Mouse (Mus musculus) midbrain, postnatal 0 days (tissue): Measurements from ENCODE around the gene Tacc3. TPM values are rescaled to one million over a fixed set of nuclear protein-coding genes. Genes with fewer than 3 reads are reported as not detected.

Experiments
- ATAC-seq: fragments of 200-750 bp; cut with Nextera tagmentation; 2 replicates; pipeline ENCODE4 v1.8.0; 2017; ENCODE audit warnings: moderate number of reproducible peaks, mild to moderate bottlenecking, moderate TSS enrichment, moderate library complexity; ENCODE audit not compliant: low FRiP score
- DNase-seq: peaks from one replicate; pipeline ENCODE4 v3.0.0-alpha.2; 2015; ENCODE audit warnings: low spot score
- H3K27ac ChIP-seq: fragments of 300-500 bp; sonication (generic); 2 replicates; pipeline ENCODE4 v1.5.1; 2014; ENCODE audit warnings: low read depth, mild to moderate bottlenecking, low read length, mixed read lengths
- H3K27me3 ChIP-seq: fragments of 300-500 bp; sonication (generic); 2 replicates; pipeline ENCODE4 v1.6.1; 2014; ENCODE audit warnings: low read length, control low read depth, mixed read lengths; ENCODE audit not compliant: insufficient read depth
- H3K36me3 ChIP-seq: fragments of 300-500 bp; sonication (generic); 2 replicates; pipeline ENCODE4 v1.6.1; 2014; ENCODE audit warnings: low read length, control low read depth, mixed read lengths; ENCODE audit not compliant: insufficient read depth
- H3K4me1 ChIP-seq: fragments of 300-500 bp; sonication (generic); 2 replicates; pipeline ENCODE4 v1.6.1; 2014; ENCODE audit warnings: mild to moderate bottlenecking, control low read depth, antibody characterized with exemption, low read length, mixed read lengths; ENCODE audit not compliant: insufficient read depth
- H3K4me2 ChIP-seq: fragments of 300-500 bp; sonication (generic); 2 replicates; pipeline ENCODE4 v1.6.1; 2014; ENCODE audit warnings: low read depth, mild to moderate bottlenecking, low read length, mixed read lengths; ENCODE audit not compliant: poor library complexity, severe bottlenecking
- H3K4me3 ChIP-seq: fragments of 300-500 bp; sonication (generic); 2 replicates; pipeline ENCODE4 v1.5.1; 2014; ENCODE audit warnings: low read depth, mild to moderate bottlenecking, low read length, moderate library complexity
- H3K9ac ChIP-seq: fragments of 300-500 bp; sonication (generic); replicated peaks from 2 replicates; pipeline ENCODE4 v1.6.1; 2014; ENCODE audit warnings: mild to moderate bottlenecking, low read length, moderate library complexity, mixed read lengths; ENCODE audit not compliant: poor library complexity, severe bottlenecking
- H3K9me3 ChIP-seq: fragments of 300-500 bp; sonication (generic); 2 replicates; pipeline ENCODE4 v1.6.1; 2016; ENCODE audit warnings: low read length, control low read depth
- CTCF ChIP-seq: IDR thresholded peaks from 2 replicates; pipeline ENCODE4 v1.5.1; 2016; ENCODE audit warnings: antibody characterized with exemption, mild to moderate bottlenecking
- WGBS: fragments of 180-500 bp; shearing (Covaris S2); extraction: QIAGEN DNeasy Blood & Tissue Kit; methylation state at CpG from one replicate; pipeline ENCODE4 v1.1.7; 2014; 5-methylcytosine and 5-hydroxymethylcytosine counted together
- polyA plus RNA-seq: library from polyadenylated mRNA; unstranded; fragments of >200 nt; fragmentation: Nextera tagmentation; extraction: Ambion mirVana; gene quantifications from 2 replicates; pipeline ENCODE4 v1.2.1, GENCODE M21; 2015
- total RNA-seq: library from RNA; depleted of rRNA; stranded (reverse); fragments of >200 nt; gene quantifications from 2 replicates; pipeline ENCODE4 v1.2.3, GENCODE M21; 2014; rRNA removed

Tacc3 gene
- total RNA-seq (9.9 and 17.4 TPM in 2 replicates), polyA plus RNA-seq (18.7 and 21.3 TPM in 2 replicates)

DNA sequence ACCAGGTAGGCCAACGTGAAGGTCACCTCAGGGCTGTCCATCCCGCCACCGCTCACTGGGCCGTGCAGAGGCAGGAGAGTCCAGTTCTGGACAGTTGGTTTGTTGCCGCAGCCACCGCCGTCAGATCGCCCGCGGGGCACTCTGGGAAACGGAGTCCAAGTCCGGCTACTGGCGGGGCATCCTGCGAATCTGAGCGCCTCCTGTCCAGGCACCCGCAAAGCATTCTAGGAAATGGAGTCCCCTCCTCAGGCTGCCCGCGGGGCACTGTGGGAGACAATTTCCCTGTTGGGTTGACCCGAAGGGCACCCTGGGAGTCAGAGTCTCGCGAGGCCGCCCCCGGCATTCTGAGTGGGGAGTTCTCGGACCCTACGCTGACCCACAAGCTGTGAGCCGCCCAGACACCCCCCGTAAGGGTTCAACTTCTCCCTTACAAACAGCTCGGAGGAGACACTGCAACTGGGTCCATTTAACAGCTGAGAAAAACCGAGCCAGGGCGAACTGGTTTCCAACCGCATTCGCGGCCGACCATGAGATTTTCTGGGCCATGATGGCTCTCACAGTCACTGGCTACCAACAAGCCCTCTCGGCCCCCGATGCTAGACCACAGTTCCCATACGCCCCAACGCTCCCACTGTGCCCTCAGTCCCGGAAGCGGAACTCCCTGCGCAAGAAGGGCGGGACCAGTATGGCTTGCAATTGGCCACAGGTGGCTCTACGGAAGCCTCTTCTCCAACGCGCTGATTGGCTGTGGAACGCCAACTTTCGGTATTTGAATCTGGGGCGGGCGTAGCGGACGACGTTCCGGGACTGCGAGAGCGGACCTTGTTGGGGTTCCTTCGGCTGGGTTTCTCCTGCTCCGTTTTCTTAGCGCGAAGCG, at the start of gene Tacc3, which contains the start of gene Tmem129:
Gene Tacc3, plus strand, starts transcription at position 342 of the 877 bp plus-strand sequence.
Gene Tmem129, minus strand, starts transcription at position 630 of the 877 bp plus-strand sequence.
- TF ChIP-seq CTCF: peak; percentile 26; the same call in 1 of the 2 replicates
- under 1% methylated on average over 60 of the region's 60 CpGs for WGBS
- Histone ChIP-seq H3K9ac (peak within 1 kb of the TSS; percentile 71), H3K4me1 (peaks cover 10% of the 10 kb centered on the region), H3K36me3 (peaks cover 3% of the 10 kb centered on the region), H3K27ac (peak within 1 kb of the TSS; percentile 97), H3K27me3 (no peaks in the 10 kb centered on the region), H3K4me2 (peak within 1 kb of the TSS; percentile 83), H3K9me3 (no peaks in the 10 kb centered on the region), H3K4me3 (peak within 1 kb of the TSS; percentile 71)
- peak; percentile 97 for ATAC-seq
- peak; percentile 99 for DNase-seq

- H3K9ac ChIP-seq: no peak overlapping the region
- no peaks in the 10 kb centered on the region for H3K9me3 ChIP-seq
- peaks cover 36% of the 10 kb centered on the region for H3K36me3 ChIP-seq
- H3K27me3 ChIP-seq: no peaks in the 10 kb centered on the region
- no peak overlapping the region for H3K4me2 ChIP-seq
- TF ChIP-seq CTCF: no peak
- H3K4me1 ChIP-seq: no peaks in the 10 kb centered on the region
- no peak overlapping the region for H3K27ac ChIP-seq
- ATAC-seq (no peak), DNase-seq (no peak)
- WGBS: 97% methylated on average over 1 of the region's 1 CpGs
- H3K4me3 ChIP-seq: no peak overlapping the region
These were observed 48.7 kb upstream of the Tacc3 start for GRCm38 (mm10) chr5:33609226-33609625.

DNA sequence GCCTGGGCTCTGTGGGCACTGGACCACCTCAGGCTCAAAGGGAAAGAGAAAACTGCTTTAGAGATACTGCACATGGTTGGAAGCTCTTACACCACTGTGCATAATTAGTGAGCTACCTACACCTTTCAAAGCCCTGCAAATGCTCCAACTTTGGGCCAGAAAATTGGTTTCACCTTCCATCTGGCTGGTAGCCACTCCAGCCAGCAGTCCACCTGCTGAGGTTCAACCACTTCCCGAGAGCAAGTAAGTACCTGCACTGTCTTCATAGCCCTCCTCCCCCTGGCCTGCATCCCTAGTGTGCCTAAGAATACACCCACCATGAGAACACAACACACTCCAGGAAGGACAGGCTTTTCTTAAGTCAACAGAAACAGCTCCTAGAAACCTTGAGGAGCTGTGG, 46.1 kb upstream of the Tacc3 start:
- WGBS: 85% methylated on average over 1 of the region's 1 CpGs
- H3K36me3 ChIP-seq: peaks cover 29% of the 10 kb centered on the region
- DNase-seq: no peak
- no peaks in the 10 kb centered on the region for H3K27me3 ChIP-seq
- H3K9ac ChIP-seq: no peak overlapping the region
- H3K9me3 ChIP-seq: no peaks in the 10 kb centered on the region
- H3K4me1 ChIP-seq: no peaks in the 10 kb centered on the region
- no peak overlapping the region for H3K27ac ChIP-seq
- no peak overlapping the region for H3K4me3 ChIP-seq
- no peak overlapping the region for H3K4me2 ChIP-seq
- ATAC-seq: no peak
- no peak for TF ChIP-seq CTCF

GRCm38 (mm10) chr5:33614391-33614790, 43.5 kb upstream of the Tacc3 start:
- no peak for DNase-seq
- Histone ChIP-seq H3K36me3 (peaks cover 17% of the 10 kb centered on the region), H3K4me2 (no peak overlapping the region), H3K4me1 (no peaks in the 10 kb centered on the region), H3K9me3 (no peaks in the 10 kb centered on the region), H3K9ac (no peak overlapping the region), H3K27ac (no peak overlapping the region), H3K4me3 (no peak overlapping the region), H3K27me3 (no peaks in the 10 kb centered on the region)
- no peak for TF ChIP-seq CTCF
- WGBS: 94% methylated on average over 6 of the region's 6 CpGs
- ATAC-seq: no peak

GRCm38 (mm10) chr5:33622671-33623070, 35.3 kb upstream of the Tacc3 start:
- no peak overlapping the region for H3K27ac ChIP-seq
- H3K9ac ChIP-seq: no peak overlapping the region
- no peaks in the 10 kb centered on the region for H3K27me3 ChIP-seq
- WGBS: 85% methylated on average over 2 of the region's 2 CpGs
- no peak overlapping the region for H3K4me2 ChIP-seq
- ATAC-seq (no peak), DNase-seq (no peak)
- no peaks in the 10 kb centered on the region for H3K9me3 ChIP-seq
- peaks cover under 1% of the 10 kb centered on the region; the same call in 1 of the 2 replicates for H3K4me1 ChIP-seq
- no peaks in the 10 kb centered on the region for H3K36me3 ChIP-seq
- H3K4me3 ChIP-seq: no peak overlapping the region
- TF ChIP-seq CTCF: no peak

- ATAC-seq (no peak), DNase-seq (no peak)
- WGBS: 67% methylated on average over 3 of the region's 3 CpGs
- no peak for TF ChIP-seq CTCF
- Histone ChIP-seq H3K9ac (no peak overlapping the region), H3K4me3 (no peak overlapping the region), H3K27ac (no peak overlapping the region), H3K9me3 (no peaks in the 10 kb centered on the region), H3K27me3 (no peaks in the 10 kb centered on the region), H3K4me1 (peaks cover 5% of the 10 kb centered on the region; the same call in 1 of the 2 replicates), H3K36me3 (no peaks in the 10 kb centered on the region), H3K4me2 (no peak overlapping the region)
These were observed 34.2 kb upstream of the Tacc3 start for GRCm38 (mm10) chr5:33623766-33624165.
